In the genomic region with DNA sequence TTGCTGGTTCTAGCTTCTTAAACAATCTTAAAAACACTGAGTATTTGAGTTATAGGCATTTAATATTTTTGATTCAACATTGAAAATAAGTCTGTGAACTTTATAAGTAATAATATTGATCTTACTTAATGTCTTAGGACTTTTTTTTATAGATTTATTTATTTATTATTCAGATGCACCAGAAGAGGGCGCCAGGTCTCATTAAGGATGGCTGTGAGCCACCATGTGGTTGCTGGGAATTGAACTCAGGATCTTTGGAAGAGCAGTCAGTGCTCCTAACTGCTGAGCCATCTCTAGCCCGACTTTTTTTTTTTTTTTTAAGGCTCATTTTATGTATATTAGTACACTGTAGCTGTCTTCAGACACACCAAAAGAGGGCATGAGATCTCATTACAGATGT, we compare ENCODE assay signal across 11 mouse cellular contexts. TPM values are rescaled to one million over a fixed set of nuclear protein-coding genes. Genes with fewer than 3 reads are reported as not detected.
DNase-seq lines count a peak whose midpoint lies in the region; ATAC-seq and TF ChIP-seq lines count a peak whose summit lies in the region.
"Had no signal": no experiment of that assay in that cellular context is flagged by ENCODE, and none has a peak within 500 bp of the region (broad histone marks: within the 10 kb centered on the region; RNA-seq: fewer than 3 reads in every experiment).

No protein-coding gene starts in this region.

- H3K4me3 ChIP-seq in kidney, adult 2 months (ENCODE audit: insufficient read depth, low read depth, low read length) = no peak overlapping the region
- H3K4me3 ChIP-seq in liver, postnatal 0 days (ENCODE audit: low read depth, low read length) = peak overlapping the region; percentile 78; the same call in 1 of the 2 replicates
- no peak overlapping the region for H3K4me3 ChIP-seq in midbrain, embryonic 15.5 days
- H3K4me3 ChIP-seq: limb, embryonic 12.5 days had no signal

- DNase-seq in CD4-positive, CD25-positive, alpha-beta regulatory T cell, adult 2 months (ENCODE audit: low read depth, low spot score) = peak; percentile 73
- DNase-seq in kidney, adult 2 months = peak; percentile 19
- DNase-seq in kidney, postnatal 14 days = no peak
- no peak for DNase-seq in Patski (ENCODE audit: low read depth, low spot score)
- DNase-seq in liver, postnatal 0 days = no peak
- no peak for DNase-seq in layer of hippocampus, adult 9-11 months

- no peak for ATAC-seq in CD4-positive, CD25-positive, alpha-beta regulatory T cell, adult 4 months
- no peak for ATAC-seq in Patski
- no peak for ATAC-seq in liver, postnatal 0 days
- ATAC-seq in midbrain, embryonic 15.5 days (replicated peaks) = no peak
- ATAC-seq: forebrain, embryonic 16.5 days had no signal

- in situ Hi-C loops in Patski (cut with MboI; ENCODE audit: low pct_unique_long_range_greater_than_20kb) = loop anchor here (25.0 kb wide), 1 partner anchor 377 kb away; a partner anchor contains a TSS

- H3K9ac ChIP-seq in liver, postnatal 0 days (replicated peaks) = no peak overlapping the region
- H3K9ac ChIP-seq in midbrain, embryonic 15.5 days = no peak overlapping the region
- H3K9ac ChIP-seq: limb, embryonic 12.5 days had no signal

- H3K4me2 ChIP-seq in liver, postnatal 0 days (ENCODE audit: low read depth, low read length) = peak overlapping the region; percentile 73
- H3K4me2 ChIP-seq in midbrain, embryonic 15.5 days = no peak overlapping the region

- no peak for TF ChIP-seq EP300 in liver, postnatal 0 days (IDR thresholded peaks at IDR 0.05; ENCODE audit: low read depth)

- 59% methylated on average over 2 of the region's 2 CpGs for WGBS in kidney, adult 2 months
- WGBS in liver, postnatal 0 days (ENCODE audit: insufficient replicate concordance) = 41% methylated on average over 2 of the region's 2 CpGs
- 70% methylated on average over 2 of the region's 2 CpGs for WGBS in midbrain, embryonic 15.5 days

- 0 out of 2 replicates have a peak, but pooled peaks have one; percentile 5 for TF ChIP-seq CTCF in kidney, adult 2 months (conservative IDR thresholded peaks at IDR 0.05; ENCODE audit: insufficient read depth, insufficient read length, low read depth, low read length)
- TF ChIP-seq CTCF in Patski (IDR thresholded peaks at IDR 0.05) = peak; percentile 61
- peak; percentile 51 for TF ChIP-seq CTCF in liver, postnatal 0 days (IDR thresholded peaks at IDR 0.05; ENCODE audit: low read depth)

- no peak overlapping the region for H3K27ac ChIP-seq in kidney, adult 2 months (ENCODE audit: insufficient read depth, low read depth, low read length)
- H3K27ac ChIP-seq in liver, postnatal 0 days (ENCODE audit: low read depth) = no peak overlapping the region
- H3K27ac ChIP-seq in midbrain, embryonic 15.5 days = no peak overlapping the region
- H3K27ac ChIP-seq: hindbrain, embryonic 15.5 days; limb, embryonic 12.5 days had no signal

- H3K36me3 ChIP-seq in kidney, adult 2 months (ENCODE audit: control insufficient read depth, insufficient read depth, low read length) = no peaks in the 10 kb centered on the region; the same call in 1 of the 2 replicates
- peaks cover 17% of the 10 kb centered on the region for H3K36me3 ChIP-seq in liver, postnatal 0 days (replicated peaks; ENCODE audit: insufficient read depth, low read length)
- H3K36me3 ChIP-seq in midbrain, embryonic 15.5 days (replicated peaks) = 0 out of 2 replicates have a peak, but pooled peaks cover 8% of the 10 kb centered on the region

- H3K9me3 ChIP-seq in liver, postnatal 0 days (ENCODE audit: low read length) = no peaks in the 10 kb centered on the region
- H3K9me3 ChIP-seq in midbrain, embryonic 15.5 days = no peaks in the 10 kb centered on the region
- H3K9me3 ChIP-seq: hindbrain, embryonic 15.5 days; limb, embryonic 12.5 days had no signal

- POLR2A ChIA-PET in Patski (lab: Charles Lee) = interaction anchor here (0.9 to 1.3 kb wide), 2 partner anchors 10 kb away, joined by 3 to 4 read pairs; no protein-coding TSS in a partner anchor

- H3K27me3 ChIP-seq in kidney, adult 2 months (replicated peaks; ENCODE audit: control insufficient read depth, insufficient read depth, low read length) = no peaks in the 10 kb centered on the region
- H3K27me3 ChIP-seq in Patski = no peaks in the 10 kb centered on the region
- H3K27me3 ChIP-seq in liver, postnatal 0 days (ENCODE audit: insufficient read depth, low read length) = no peaks in the 10 kb centered on the region
- no peaks in the 10 kb centered on the region for H3K27me3 ChIP-seq in midbrain, embryonic 15.5 days (replicated peaks)
- H3K27me3 ChIP-seq: hindbrain, embryonic 15.5 days; limb, embryonic 12.5 days had no signal

- TF ChIP-seq POLR2A in kidney, adult 2 months (IDR thresholded peaks at IDR 0.05; ENCODE audit: low read depth, low read length) = no peak

- CTCF ChIA-PET in Patski (lab: Charles Lee) = interaction anchor here (1.0 to 5.2 kb wide), 5 partner anchors 11 to 635 kb away, joined by 3 to 20 read pairs (median 5); no protein-coding TSS in a partner anchor

- peaks cover 8% of the 10 kb centered on the region for H3K4me1 ChIP-seq in kidney, adult 2 months (ENCODE audit: control insufficient read depth, insufficient read depth, low read length)
- H3K4me1 ChIP-seq in liver, postnatal 0 days (ENCODE audit: insufficient read depth) = peaks cover 19% of the 10 kb centered on the region
- peaks cover 25% of the 10 kb centered on the region for H3K4me1 ChIP-seq in midbrain, embryonic 15.5 days

RNA-seq across cellular contexts. Expression of a gene that starts 2.5 kb away (rescaled TPM):
- polyA plus RNA-seq in CD4-positive, CD25-positive, alpha-beta regulatory T cell, adult 4 months (2017; shearing (Covaris generic)) = 100 to 1,000 TPM; 190 to 207 TPM
- 11.3 and 13.5 TPM in 2 replicates for polyA plus RNA-seq in kidney, adult 2 months (2012; rRNA removed)
- 117 TPM for polyA plus RNA-seq in Patski (2021)
- polyA plus RNA-seq in liver, postnatal 0 days (2015; fragmentation: Nextera tagmentation; extraction: Ambion mirVana) = 27.0 and 33.8 TPM in 2 replicates
- 121 and 122 TPM in 2 replicates for polyA plus RNA-seq in midbrain, embryonic 15.5 days (2015; fragmentation: Nextera tagmentation; extraction: Ambion mirVana)

RNA-seq across cellular contexts. Expression of a gene that starts 32.8 kb away (rescaled TPM):
- under 1 TPM; 0.73 to 0.79 TPM for polyA plus RNA-seq in CD4-positive, CD25-positive, alpha-beta regulatory T cell, adult 4 months (2017; shearing (Covaris generic))
- polyA plus RNA-seq in kidney, adult 2 months (2012; rRNA removed) = 0.11 and 0.20 TPM in 2 replicates
- 6.1 TPM for polyA plus RNA-seq in Patski (2021)
- 1.3 and 1.5 TPM in 2 replicates for polyA plus RNA-seq in liver, postnatal 0 days (2015; fragmentation: Nextera tagmentation; extraction: Ambion mirVana)
- polyA plus RNA-seq in midbrain, embryonic 15.5 days (2015; fragmentation: Nextera tagmentation; extraction: Ambion mirVana) = 0.38 and 0.50 TPM in 2 replicates

Comparison
In these comparisons a context has a peak if more than half of its experiments do, and no peak if none do; other contexts are left out.
1. DNase-seq: peak in CD4-positive, CD25-positive, alpha-beta regulatory T cell, adult 2 months (single experiment) and kidney, adult 2 months (single experiment); none in kidney, postnatal 14 days (single experiment), Patski (single experiment), liver, postnatal 0 days (single experiment) and layer of hippocampus, adult 9-11 months (single experiment).
2. CTCF ChIP-seq: peak in every context shown above with its lines; median percentile 61 in Patski; 51 in liver, postnatal 0 days; 5 in kidney, adult 2 months.